Mouse (Mus musculus): ENCODE measurements at regions not wholly inside any gene's neighbourhood (a gene's known extent, or its start where the extent isn't known, plus 50 kb on each side); places are given as distances from the start of the nearest gene placed in this dataset.

- ATAC-seq (ENCODE audit: low FRiP score) (no peak), DNase-seq (ENCODE audit: low spot score) (no peak)
- no peak for TF ChIP-seq CTCF (IDR thresholded peaks at IDR 0.05)
Observed at GRCm38 (mm10) chr13:48145976-48146375, 115.1 kb upstream of the Id4 start.

GRCm38 (mm10) chr13:48147061-48147460 is 114.0 kb upstream of the Id4 start:
- H3K9me3 ChIP-seq (ENCODE audit: low read length) = no peaks in the 10 kb centered on the region
- no peak overlapping the region for H3K4me2 ChIP-seq (ENCODE audit: low read depth, low read length, poor library complexity, severe bottlenecking)
- no peaks in the 10 kb centered on the region for H3K36me3 ChIP-seq (ENCODE audit: insufficient read depth, low read length)
- no peak for TF ChIP-seq CTCF (IDR thresholded peaks at IDR 0.05)
- ATAC-seq (ENCODE audit: low FRiP score) (no peak), DNase-seq (ENCODE audit: low spot score) (no peak)
- no peaks in the 10 kb centered on the region for H3K27me3 ChIP-seq (ENCODE audit: insufficient read depth, low read length)
- H3K4me1 ChIP-seq (ENCODE audit: insufficient read depth, low read length) = no peaks in the 10 kb centered on the region
- no peak overlapping the region for H3K27ac ChIP-seq (ENCODE audit: low read depth, low read length)
- H3K4me3 ChIP-seq (ENCODE audit: low read depth, low read length) = no peak overlapping the region
- no peak overlapping the region for H3K9ac ChIP-seq (replicated peaks; ENCODE audit: low read length, poor library complexity, severe bottlenecking)
- WGBS = 61% methylated on average over 7 of the region's 7 CpGs

More at GRCm38 (mm10) chr13:48145976-48146375, 115.1 kb upstream of the Id4 start:
- Histone ChIP-seq H3K36me3 (ENCODE audit: insufficient read depth, low read length) (no peaks in the 10 kb centered on the region), H3K4me1 (ENCODE audit: insufficient read depth, low read length) (no peaks in the 10 kb centered on the region), H3K4me2 (ENCODE audit: low read depth, low read length, poor library complexity, severe bottlenecking) (no peak overlapping the region), H3K9ac (replicated peaks; ENCODE audit: low read length, poor library complexity, severe bottlenecking) (no peak overlapping the region), H3K9me3 (ENCODE audit: low read length) (no peaks in the 10 kb centered on the region), H3K27me3 (ENCODE audit: insufficient read depth, low read length) (no peaks in the 10 kb centered on the region), H3K4me3 (ENCODE audit: low read depth, low read length) (no peak overlapping the region), H3K27ac (ENCODE audit: low read depth, low read length) (no peak overlapping the region)
- WGBS = 84% methylated on average over 5 of the region's 5 CpGs

- WGBS = 55% methylated on average over 7 of the region's 7 CpGs
- peak; percentile 37 for DNase-seq (ENCODE audit: low spot score)
Observed at GRCm38 (mm10) chr13:48153248-48153647, 107.8 kb upstream of the Id4 start.

GRCm38 (mm10) chr13:48153684-48154413 is 107.2 kb upstream of the Id4 start:
- H3K4me3 ChIP-seq (ENCODE audit: low read depth, low read length) = no peak overlapping the region
- peak; percentile 37 for DNase-seq (ENCODE audit: low spot score)
- H3K27me3 ChIP-seq (ENCODE audit: insufficient read depth, low read length) = no peaks in the 10 kb centered on the region
- no peaks in the 10 kb centered on the region for H3K9me3 ChIP-seq (ENCODE audit: low read length)
- no peak overlapping the region; the same call in 1 of the 2 replicates for H3K27ac ChIP-seq (ENCODE audit: low read depth, low read length)
- no peaks in the 10 kb centered on the region for H3K36me3 ChIP-seq (ENCODE audit: insufficient read depth, low read length)
- no peak overlapping the region for H3K9ac ChIP-seq (replicated peaks; ENCODE audit: low read length, poor library complexity, severe bottlenecking)
- no peaks in the 10 kb centered on the region for H3K4me1 ChIP-seq (ENCODE audit: insufficient read depth, low read length)
- 35% methylated on average over 7 of the region's 7 CpGs for WGBS
- no peak for ATAC-seq (ENCODE audit: low FRiP score)
- TF ChIP-seq CTCF (IDR thresholded peaks at IDR 0.05) = no peak
- H3K4me2 ChIP-seq (ENCODE audit: low read depth, low read length, poor library complexity, severe bottlenecking) = no peak overlapping the region

More at GRCm38 (mm10) chr13:48153248-48153647, 107.8 kb upstream of the Id4 start:
- H3K27me3 ChIP-seq (ENCODE audit: insufficient read depth, low read length) = no peaks in the 10 kb centered on the region
- H3K36me3 ChIP-seq (ENCODE audit: insufficient read depth, low read length) = no peaks in the 10 kb centered on the region
- no peak overlapping the region for H3K27ac ChIP-seq (ENCODE audit: low read depth, low read length)
- no peaks in the 10 kb centered on the region for H3K4me1 ChIP-seq (ENCODE audit: insufficient read depth, low read length)
- ATAC-seq (ENCODE audit: low FRiP score) = no peak
- H3K4me3 ChIP-seq (ENCODE audit: low read depth, low read length) = no peak overlapping the region
- TF ChIP-seq CTCF (IDR thresholded peaks at IDR 0.05) = no peak
- no peaks in the 10 kb centered on the region for H3K9me3 ChIP-seq (ENCODE audit: low read length)
- H3K4me2 ChIP-seq (ENCODE audit: low read depth, low read length, poor library complexity, severe bottlenecking) = no peak overlapping the region
- H3K9ac ChIP-seq (replicated peaks; ENCODE audit: low read length, poor library complexity, severe bottlenecking) = no peak overlapping the region

GRCm38 (mm10) chr13:48154414-48155105 is 106.5 kb upstream of the Id4 start:
- ATAC-seq (ENCODE audit: low FRiP score) = no peak

More at GRCm38 (mm10) chr13:48154414-48155105, 106.5 kb upstream of the Id4 start:
- WGBS = 32% methylated on average over 6 of the region's 6 CpGs
- TF ChIP-seq CTCF (IDR thresholded peaks at IDR 0.05) = no peak
- Histone ChIP-seq H3K27ac (ENCODE audit: low read depth, low read length) (no peak overlapping the region), H3K4me1 (ENCODE audit: insufficient read depth, low read length) (peaks cover 4% of the 10 kb centered on the region; the same call in 1 of the 2 replicates), H3K36me3 (ENCODE audit: insufficient read depth, low read length) (no peaks in the 10 kb centered on the region), H3K4me3 (ENCODE audit: low read depth, low read length) (no peak overlapping the region), H3K4me2 (ENCODE audit: low read depth, low read length, poor library complexity, severe bottlenecking) (no peak overlapping the region), H3K27me3 (ENCODE audit: insufficient read depth, low read length) (no peaks in the 10 kb centered on the region), H3K9me3 (ENCODE audit: low read length) (no peaks in the 10 kb centered on the region), H3K9ac (replicated peaks; ENCODE audit: low read length, poor library complexity, severe bottlenecking) (no peak overlapping the region)
- DNase-seq (ENCODE audit: low spot score) = no peak

Measured in midbrain, postnatal 0 days (tissue).